Mouse (Mus musculus) thymus, adult 2 months (tissue): ENCODE measurements around the gene Mga. TPM values are rescaled to one million over a fixed set of nuclear protein-coding genes. Genes with fewer than 3 reads are reported as not detected.
A peak's percentile ranks its signal among the peaks of the same experiment; 100 is the strongest.

Experiments used
- DNase-seq: peaks from one replicate; pipeline ENCODE4 v3.0.0; 2021
- H3K27ac ChIP-seq: fragments of 200-500 bp; 2 replicates; pipeline ENCODE4 v1.5.1; 2012; ENCODE audit warnings: low read length, control low read depth; ENCODE audit not compliant: control insufficient read depth, insufficient read depth
- H3K27me3 ChIP-seq: fragments of 200-500 bp; 2 replicates; pipeline ENCODE4 v1.6.1; 2012; ENCODE audit warnings: mild to moderate bottlenecking, low read length, moderate library complexity, mixed read lengths; ENCODE audit not compliant: control insufficient read depth, insufficient read depth
- H3K36me3 ChIP-seq: fragments of 200-500 bp; 2 replicates; pipeline ENCODE4 v1.6.1; 2012; ENCODE audit warnings: mild to moderate bottlenecking, low read length, moderate library complexity; ENCODE audit not compliant: control insufficient read depth, insufficient read depth
- H3K4me1 ChIP-seq: fragments of 200-500 bp; replicated peaks from 2 replicates; pipeline ENCODE4 v1.6.1; 2012; ENCODE audit warnings: low read length; ENCODE audit not compliant: control insufficient read depth, insufficient read depth
- H3K4me3 ChIP-seq: fragments of 200-500 bp; 2 replicates; pipeline ENCODE4 v1.5.1; 2012; ENCODE audit warnings: mild to moderate bottlenecking, low read length, control low read depth, moderate library complexity; ENCODE audit not compliant: control insufficient read depth, insufficient read depth
- CTCF ChIP-seq: fragments of 200-500 bp; IDR thresholded peaks from 2 replicates; pipeline ENCODE4 v1.5.1; 2012; ENCODE audit warnings: mild to moderate bottlenecking, control low read depth, low read length, moderate library complexity, borderline replicate concordance; ENCODE audit not compliant: control insufficient read depth, poor library complexity, insufficient read depth; ENCODE audit errors: extremely low read depth
- POLR2A ChIP-seq: fragments of 200-500 bp; IDR thresholded peaks from 2 replicates; pipeline ENCODE4 v1.6.1; 2012; ENCODE audit warnings: mild to moderate bottlenecking, low read length, control low read depth, moderate library complexity; ENCODE audit not compliant: control insufficient read depth, poor library complexity, insufficient read depth; ENCODE audit errors: extremely low read depth
- WGBS: fragments of 180-500 bp; shearing (Covaris S2); methylation state at CpG from one replicate; pipeline ENCODE4 v1.1.7; 2018; 5-methylcytosine and 5-hydroxymethylcytosine counted together
- polyA plus RNA-seq: library from polyadenylated mRNA; depleted of rRNA; stranded (reverse); fragments of >200 nt; gene quantifications from 2 replicates; pipeline ENCODE4 v1.2.3, GENCODE M21; 2012

The Mga gene
- polyA plus RNA-seq, 1 experiment = 50.6 TPM

DNA sequence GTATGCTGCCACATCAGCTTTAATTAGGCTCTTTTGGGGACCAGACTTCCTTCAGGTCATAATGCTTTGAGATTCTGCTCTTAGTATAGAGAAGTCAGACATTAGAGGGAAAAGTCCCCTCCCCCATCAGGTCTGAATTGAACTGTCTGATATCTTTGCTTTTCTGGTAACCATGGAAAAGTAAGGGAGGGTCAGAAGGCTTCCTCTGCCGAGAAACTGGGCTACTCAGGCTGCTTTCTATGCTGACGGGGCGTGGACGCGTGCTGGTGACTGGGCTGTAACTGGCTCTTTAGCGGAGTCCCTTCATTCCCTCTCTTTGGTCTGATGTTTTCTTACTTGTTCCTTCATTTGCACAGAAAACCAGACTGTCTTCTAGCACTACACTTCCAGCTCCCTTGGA, 89.3 kb downstream of the Mga start:
- TF ChIP-seq CTCF (no peak), POLR2A (no peak)
- WGBS = 84% methylated on average over 6 of the region's 6 CpGs
- H3K36me3 ChIP-seq = no peaks in the 10 kb centered on the region
- no peak for DNase-seq
- no peak overlapping the region for H3K27ac ChIP-seq
- no peaks in the 10 kb centered on the region for H3K27me3 ChIP-seq
- H3K4me3 ChIP-seq = no peak overlapping the region
- no peaks in the 10 kb centered on the region for H3K4me1 ChIP-seq

DNA sequence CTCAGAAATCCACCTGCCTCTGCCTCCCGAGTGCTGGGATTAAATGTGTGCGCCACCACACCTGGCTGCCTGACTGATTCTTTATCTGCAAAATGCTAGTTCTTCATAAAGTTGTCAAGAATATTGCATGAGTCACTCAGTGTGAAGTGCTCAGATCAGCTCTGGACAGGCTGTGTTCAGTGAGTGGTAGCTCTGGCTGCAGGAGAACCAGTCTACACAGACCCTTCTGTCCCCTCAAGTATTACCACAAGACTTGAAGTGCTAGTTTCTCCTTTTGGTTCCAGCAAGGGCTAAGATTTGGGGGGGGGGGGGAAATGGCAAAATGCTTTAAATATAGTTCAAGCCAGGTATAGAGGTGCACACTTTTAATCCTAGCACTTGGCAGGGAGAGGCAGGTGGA, 90.4 kb downstream of the Mga start:
- H3K4me1 ChIP-seq = no peaks in the 10 kb centered on the region
- TF ChIP-seq POLR2A (no peak), CTCF (no peak)
- DNase-seq = no peak
- 97% methylated on average over 2 of the region's 2 CpGs for WGBS
- no peak overlapping the region for H3K4me3 ChIP-seq
- H3K36me3 ChIP-seq = no peaks in the 10 kb centered on the region
- H3K27me3 ChIP-seq = no peaks in the 10 kb centered on the region
- H3K27ac ChIP-seq = no peak overlapping the region

DNA sequence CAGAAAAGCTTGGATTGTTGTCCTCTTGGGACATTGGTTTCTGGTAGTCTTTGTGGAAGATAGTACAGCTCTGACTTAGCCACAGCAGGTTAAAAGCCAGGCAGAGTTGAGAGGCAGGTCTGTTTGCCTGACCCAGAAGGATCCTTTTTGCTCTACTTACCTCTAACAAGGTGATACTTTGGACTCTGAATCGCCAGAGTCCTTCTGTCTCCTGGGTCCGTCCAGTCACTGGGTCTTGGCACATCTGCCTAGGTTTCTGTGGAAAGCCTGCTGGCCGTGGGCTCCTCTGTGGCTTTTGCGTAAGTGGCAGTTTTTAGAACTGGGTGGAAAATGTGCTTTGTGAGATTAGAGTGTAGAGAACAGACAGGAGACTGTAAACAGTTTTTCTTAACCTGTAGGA, 91.9 kb downstream of the Mga start:
- Histone ChIP-seq H3K4me1 (no peaks in the 10 kb centered on the region), H3K27me3 (no peaks in the 10 kb centered on the region), H3K36me3 (no peaks in the 10 kb centered on the region), H3K27ac (no peak overlapping the region), H3K4me3 (no peak overlapping the region)
- TF ChIP-seq CTCF (no peak), POLR2A (no peak)
- WGBS = 82% methylated on average over 4 of the region's 4 CpGs
- DNase-seq = no peak

GRCm38 (mm10) chr2:119990881-119991280, 93.9 kb downstream of the Mga start:
- TF ChIP-seq POLR2A (no peak), CTCF (no peak)
- Histone ChIP-seq H3K36me3 (no peaks in the 10 kb centered on the region), H3K4me3 (no peak overlapping the region), H3K27ac (no peak overlapping the region), H3K4me1 (no peaks in the 10 kb centered on the region), H3K27me3 (no peaks in the 10 kb centered on the region)
- no peak for DNase-seq
- 94% methylated on average over 6 of the region's 6 CpGs for WGBS

DNA sequence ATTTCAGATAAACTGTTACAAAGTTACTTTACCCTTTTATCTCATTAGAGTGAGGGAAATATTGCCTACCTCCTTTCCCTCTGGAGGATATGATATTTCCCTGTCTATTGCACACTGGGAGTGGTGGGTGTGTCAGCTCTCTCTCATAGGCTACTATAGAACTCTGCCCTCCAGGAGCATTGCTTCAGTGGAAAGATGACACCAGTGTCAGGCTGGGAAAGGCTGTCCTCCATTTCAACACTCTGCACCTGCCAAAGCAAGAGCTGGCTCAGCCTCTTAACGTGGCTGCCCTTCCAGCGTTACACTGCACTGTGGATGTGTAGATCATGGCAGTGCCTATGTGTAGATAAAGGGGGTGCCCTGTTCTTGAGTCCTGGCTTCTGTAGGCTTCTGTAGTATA, 95.3 kb downstream of the Mga start:
- no peaks in the 10 kb centered on the region for H3K27me3 ChIP-seq
- TF ChIP-seq CTCF = no peak
- TF ChIP-seq POLR2A = no peak
- WGBS = 89% methylated on average over 2 of the region's 2 CpGs
- no peaks in the 10 kb centered on the region for H3K4me1 ChIP-seq
- H3K27ac ChIP-seq = no peak overlapping the region
- no peak for DNase-seq
- no peaks in the 10 kb centered on the region for H3K36me3 ChIP-seq
- H3K4me3 ChIP-seq = no peak overlapping the region

DNA sequence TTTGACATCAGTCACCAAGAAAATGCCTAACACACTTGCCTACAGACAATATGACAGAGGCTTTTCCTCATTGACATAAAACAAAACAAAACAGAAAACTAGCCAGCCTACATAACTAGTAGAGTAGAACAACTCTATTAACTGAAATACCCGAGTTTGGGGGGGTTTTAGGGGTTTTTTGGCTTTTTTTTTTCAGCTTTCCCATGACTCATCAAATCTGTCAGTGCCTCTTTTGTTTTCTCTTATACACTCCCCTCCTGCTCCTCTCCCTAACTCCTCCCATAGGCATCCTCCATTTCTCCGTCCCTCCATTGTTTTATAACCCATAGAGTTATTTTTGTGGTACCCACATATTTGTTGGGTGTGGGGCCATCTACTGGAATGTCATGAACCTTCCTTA, 96.5 kb downstream of the Mga start:
- Histone ChIP-seq H3K4me3 (no peak overlapping the region), H3K27ac (no peak overlapping the region), H3K27me3 (no peaks in the 10 kb centered on the region), H3K36me3 (no peaks in the 10 kb centered on the region), H3K4me1 (no peaks in the 10 kb centered on the region)
- no peak for DNase-seq
- no peak for TF ChIP-seq CTCF
- TF ChIP-seq POLR2A = no peak
- 69% methylated on average over 2 of the region's 2 CpGs for WGBS

DNA sequence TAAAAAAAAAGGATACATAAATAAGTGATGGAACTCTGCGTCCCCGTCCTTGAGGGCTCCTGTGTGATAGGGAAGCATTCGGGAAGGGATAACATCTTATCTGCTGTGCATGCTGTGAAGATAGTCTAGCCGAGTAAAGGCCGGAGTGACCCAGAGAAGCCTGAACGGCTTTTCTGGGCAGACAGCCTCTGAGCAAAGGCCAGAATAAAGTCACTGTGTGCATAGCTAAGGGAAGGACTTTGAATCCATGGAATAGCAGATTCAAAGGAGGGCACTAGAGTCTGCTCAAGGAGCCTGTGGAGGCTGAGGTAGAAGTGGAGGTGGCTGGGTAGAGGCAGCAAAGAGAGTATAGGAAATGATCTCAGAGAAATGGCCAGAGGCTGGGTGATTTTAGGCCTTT, 97.8 kb downstream of the Mga start:
- no peaks in the 10 kb centered on the region for H3K4me1 ChIP-seq
- H3K4me3 ChIP-seq = no peak overlapping the region
- no peaks in the 10 kb centered on the region for H3K36me3 ChIP-seq
- DNase-seq = no peak
- 97% methylated on average over 6 of the region's 6 CpGs for WGBS
- H3K27ac ChIP-seq = 0 out of 2 replicates have a peak overlapping the region, but pooled peaks have one; percentile 8
- TF ChIP-seq POLR2A = no peak
- TF ChIP-seq CTCF = no peak
- H3K27me3 ChIP-seq = no peaks in the 10 kb centered on the region
